Mouse (Mus musculus): ENCODE data around the gene Ranbp1.
"Not testable (repeated sequence)": the region's sequence is repeated elsewhere in the genome, so short reads cannot be mapped to it uniquely, and the experiment has no call there.

Gene Ranbp1

DNA sequence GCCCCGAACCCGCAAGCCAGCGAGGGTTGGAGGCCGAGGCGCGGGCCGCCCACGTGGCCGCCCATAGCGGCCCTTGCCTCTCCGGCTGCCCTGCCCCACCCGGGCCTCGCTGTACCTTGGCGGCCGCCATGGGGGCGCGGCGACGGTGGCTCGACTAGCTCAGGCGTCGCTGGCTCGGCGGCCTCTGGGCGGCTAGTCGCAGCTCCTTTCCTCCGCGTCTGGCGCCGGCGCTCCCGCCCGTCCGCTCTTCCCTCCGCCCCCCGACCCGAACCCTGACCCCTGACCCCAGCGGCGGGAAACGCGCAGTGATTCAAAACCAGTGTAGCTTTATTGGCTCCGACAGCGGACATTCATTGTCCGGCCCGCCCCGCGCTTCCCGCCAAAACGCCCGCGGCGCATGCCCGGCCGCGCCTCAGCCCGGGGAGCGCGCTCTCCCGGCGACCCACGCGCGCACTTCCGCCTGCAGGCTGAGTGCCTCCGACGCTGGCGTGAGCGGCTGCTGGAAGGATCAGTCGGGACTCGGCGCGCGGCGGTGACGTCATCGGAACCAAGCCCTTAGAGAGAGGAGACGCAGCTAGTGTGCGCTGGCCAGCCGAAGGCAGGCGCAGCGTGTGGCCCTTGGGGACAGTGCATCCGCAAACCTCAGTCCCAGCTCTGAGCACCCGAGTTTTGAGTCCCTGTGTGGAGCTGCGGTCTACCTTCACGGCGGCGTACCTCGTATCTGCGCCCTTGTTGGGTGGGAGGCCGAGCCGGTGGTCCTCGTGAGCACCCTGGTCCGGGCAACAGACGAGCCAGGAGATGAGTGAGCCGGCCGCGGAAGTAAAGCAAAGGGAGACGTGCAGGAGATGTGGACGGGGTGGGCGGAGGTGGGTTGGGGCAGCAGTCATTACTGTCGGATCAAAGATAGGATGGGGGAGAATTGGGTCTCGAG lies at the start of gene Ranbp1, which contains the start of gene Trmt2a:
Gene Ranbp1 (minus strand): TSS at position 300 of the 931 bp plus-strand sequence.
Gene Trmt2a (plus strand): TSS at position 247 of the 931 bp plus-strand sequence.
- peak; percentile 99 for DNase-seq (ENCODE audit: low read depth, low spot score)

DNA sequence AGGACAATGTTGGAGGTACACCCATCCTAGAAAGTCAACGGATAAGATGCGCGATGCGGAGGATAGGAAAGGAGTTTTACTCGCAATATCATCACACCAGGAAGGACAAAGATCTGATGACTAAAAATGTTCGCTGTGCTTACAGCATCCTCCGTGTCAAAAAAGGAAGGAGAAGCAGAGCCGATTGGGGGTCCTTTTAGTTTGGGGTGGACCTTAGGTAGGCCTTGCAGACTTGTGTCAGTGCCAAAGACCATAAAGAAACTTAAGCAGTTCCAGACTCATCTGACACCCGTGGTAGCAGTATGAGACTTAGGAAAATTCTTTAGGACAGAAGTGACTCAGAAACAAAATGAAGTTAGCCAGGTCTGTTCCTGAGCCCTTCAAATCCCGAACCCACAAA lies 41.1 kb upstream of the Ranbp1 start:
- DNase-seq (ENCODE audit: low read depth, low spot score), result not testable (repeated sequence)

DNA sequence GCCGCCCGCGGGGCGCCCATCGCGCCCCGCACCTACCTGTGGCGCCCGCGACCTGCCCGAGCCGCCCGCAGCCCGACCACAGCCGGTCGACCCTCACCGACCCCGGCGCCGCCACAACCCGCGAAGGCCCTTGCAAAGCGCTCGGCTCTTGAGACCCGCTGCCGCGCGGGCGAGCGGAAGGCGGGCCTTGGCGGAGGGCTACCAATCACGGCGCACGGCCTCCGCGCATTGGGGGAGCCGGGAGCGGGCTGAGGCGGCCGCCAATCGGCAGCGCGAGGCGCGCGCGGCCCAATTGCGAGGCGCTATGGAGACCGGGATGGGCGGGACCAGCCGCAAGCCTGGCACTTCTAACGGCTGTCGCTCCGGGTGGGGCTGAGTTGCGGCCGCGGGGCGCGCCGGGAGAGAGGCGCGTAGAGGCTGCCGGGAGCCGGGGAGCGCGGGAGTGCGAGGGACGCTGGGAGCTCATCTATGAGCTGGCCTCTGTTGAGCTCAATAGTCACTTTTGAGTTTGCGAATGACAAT lies 40.6 kb upstream of the Ranbp1 start, which contains the start of gene Dgcr8:
Gene Dgcr8 (minus strand): TSS at position 180 of the 522 bp plus-strand sequence.
- peak; percentile 95 for DNase-seq (ENCODE audit: low read depth, low spot score)

DNA sequence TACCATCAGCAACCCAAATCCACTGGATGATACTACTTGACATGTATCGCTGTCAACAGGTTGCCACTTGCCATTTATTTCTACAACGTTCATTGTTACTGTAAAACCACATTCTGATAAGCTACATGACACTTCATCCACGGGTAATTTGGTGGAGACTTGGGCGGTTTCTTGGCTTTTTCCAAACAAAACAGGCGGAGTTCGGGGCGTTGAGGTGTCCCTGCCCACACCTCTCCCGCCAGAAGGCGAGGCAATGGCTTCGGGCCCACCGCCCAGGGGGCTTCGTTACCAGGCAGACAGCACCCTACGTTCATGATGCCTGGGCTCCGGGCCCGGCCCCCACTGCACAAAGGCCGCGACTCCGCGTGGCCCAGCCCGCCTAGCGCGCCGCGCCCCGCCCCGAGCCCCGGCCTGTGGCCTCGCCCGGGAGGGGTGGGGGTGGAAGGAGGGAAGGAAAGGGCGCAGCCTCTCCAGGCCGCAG lies 40.1 kb upstream of the Ranbp1 start:
- no peak for DNase-seq (ENCODE audit: low read depth, low spot score)

DNA sequence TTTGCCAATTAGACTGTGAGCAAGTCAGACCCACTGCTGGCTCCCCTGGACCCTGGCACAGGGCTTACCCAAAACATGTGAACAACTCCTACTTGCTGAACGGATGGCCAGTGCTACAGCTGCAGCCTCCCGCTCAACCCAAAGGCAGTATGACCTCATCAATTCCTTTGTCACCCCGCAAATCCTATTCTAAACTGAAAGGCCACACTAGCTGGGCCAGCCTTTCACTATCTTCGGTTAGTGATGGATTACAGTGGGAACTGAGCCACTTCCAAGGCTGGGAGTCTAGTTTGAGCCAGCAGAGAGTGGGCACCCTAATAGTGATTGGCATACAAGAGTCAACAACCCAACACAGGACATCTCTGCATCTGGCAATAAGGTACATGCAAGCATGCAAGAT lies 39.6 kb upstream of the Ranbp1 start:
- DNase-seq (ENCODE audit: low read depth, low spot score), result no peak

DNA sequence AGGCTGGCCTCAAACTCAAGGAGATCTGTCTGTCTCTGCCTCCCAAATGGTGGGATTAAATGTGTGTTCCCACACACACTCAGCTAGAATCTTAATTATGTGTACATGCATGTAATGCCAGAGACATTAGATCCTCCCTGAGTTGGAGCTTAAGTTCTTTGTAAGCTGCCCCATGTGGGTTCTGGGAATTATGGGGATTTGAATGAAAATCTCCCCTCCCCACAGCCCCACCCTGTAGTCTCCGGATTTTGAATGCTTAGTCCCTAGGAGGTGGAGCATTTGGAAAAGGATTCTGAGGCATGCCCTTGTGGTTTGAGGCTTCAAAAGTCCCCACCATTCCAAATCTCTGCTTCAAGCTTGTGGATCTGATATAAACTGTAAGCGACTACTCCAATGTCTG lies 26.6 kb upstream of the Ranbp1 start:
- no peak for DNase-seq (ENCODE audit: low read depth, low spot score)

DNA sequence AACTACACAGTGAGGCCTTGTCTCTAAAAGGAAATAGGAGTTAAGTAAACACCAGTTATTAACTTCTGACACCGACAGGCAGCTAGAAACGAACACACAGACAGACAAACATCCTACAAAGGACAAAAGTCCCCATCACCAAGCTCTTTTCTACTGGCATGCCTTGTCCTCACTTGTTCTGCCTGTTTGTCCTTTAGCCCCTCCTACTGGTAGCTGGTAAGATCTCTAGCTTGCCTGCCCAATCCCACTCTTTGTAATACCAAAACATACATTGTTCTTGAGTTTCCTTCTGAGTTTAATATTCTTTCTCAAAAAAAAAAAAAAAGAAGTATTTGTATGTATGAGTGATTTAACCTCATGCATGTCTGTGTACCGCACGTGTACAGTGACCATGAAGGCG lies 19.6 kb upstream of the Ranbp1 start:
- no peak for DNase-seq (ENCODE audit: low read depth, low spot score)

DNA sequence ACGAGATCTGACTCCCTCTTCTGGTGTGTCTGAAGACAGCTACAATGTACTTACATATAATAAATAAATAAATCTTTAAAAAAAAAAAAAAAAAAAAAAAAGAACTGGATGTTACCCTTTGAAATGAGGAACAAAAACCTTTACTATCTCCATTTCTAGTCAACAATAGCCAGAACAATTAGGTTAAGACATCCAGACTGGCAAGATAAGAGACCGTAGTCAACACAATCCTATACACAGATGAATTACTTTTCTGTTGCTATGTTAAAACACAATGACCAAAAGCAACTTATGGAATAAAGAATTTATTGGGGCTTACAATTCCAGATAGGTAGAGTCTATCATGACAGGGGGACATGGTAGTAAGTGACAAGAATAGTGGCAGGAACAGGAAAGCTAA lies 16.5 kb upstream of the Ranbp1 start:
- DNase-seq (ENCODE audit: low read depth, low spot score), result no peak

DNA sequence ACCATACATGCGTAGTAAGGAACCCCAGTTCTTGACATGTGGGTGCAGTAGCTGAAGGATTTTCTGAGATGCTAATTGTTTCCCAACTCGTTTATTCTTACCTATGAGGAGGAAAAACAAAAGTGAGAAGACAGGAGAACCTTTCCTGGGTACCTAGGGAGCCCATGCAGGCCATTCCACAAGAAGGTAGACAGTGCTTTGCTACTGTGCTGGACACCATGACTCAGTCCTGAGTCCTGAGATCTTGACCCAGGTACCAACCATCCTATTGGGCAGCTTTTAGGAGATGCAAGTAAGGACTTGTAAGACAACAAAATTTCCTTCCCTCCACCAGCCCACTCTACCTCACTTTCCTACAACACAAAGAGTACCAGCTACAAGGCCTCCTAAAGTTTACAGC lies 9.7 kb upstream of the Ranbp1 start, which contains the start of gene Gm49776:
Gene Gm49776 (minus strand): TSS at position 101 of the 400 bp plus-strand sequence.
- no peak for DNase-seq (ENCODE audit: low read depth, low spot score)

DNA sequence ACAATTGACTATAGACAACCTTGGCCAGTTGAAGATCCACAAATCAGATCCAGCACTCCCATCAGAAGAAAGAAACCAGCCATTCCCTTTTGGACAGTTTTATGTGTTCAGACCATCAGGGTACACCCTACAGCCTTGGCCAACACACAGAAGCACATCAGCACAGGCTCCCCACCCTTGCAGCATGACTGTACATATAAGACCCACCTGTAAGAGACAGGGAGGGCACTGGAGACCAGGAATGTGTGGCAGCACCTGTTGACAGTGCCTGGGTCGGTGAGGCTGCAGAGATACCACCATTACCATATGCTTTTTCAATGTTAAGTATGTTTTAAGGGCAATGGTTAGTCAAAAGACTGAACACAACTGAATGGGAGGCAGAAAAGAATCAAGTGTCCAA lies 5.3 kb upstream of the Ranbp1 start:
- DNase-seq (ENCODE audit: low read depth, low spot score), result no peak

DNA sequence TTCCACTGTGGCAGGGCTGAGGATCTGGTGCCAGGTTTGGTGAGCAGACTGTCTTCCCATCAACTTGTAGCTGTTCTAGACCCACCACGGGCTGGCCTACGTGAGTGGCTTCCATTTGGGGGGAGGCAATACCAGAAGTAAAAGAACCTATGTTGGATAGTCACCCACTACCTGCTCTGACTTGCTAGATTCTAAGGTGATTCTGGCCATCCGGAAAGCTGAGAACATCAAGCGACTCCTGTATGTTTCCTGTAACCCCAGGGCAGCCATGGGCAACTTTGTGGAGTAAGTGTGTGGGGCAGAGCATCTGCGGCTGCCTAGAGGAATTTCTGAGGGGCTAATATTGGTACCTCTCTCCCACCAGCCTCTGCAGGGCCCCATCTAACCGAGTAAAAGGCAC lies 4.2 kb upstream of the Ranbp1 start:
- no peak for DNase-seq (ENCODE audit: low read depth, low spot score)

DNA sequence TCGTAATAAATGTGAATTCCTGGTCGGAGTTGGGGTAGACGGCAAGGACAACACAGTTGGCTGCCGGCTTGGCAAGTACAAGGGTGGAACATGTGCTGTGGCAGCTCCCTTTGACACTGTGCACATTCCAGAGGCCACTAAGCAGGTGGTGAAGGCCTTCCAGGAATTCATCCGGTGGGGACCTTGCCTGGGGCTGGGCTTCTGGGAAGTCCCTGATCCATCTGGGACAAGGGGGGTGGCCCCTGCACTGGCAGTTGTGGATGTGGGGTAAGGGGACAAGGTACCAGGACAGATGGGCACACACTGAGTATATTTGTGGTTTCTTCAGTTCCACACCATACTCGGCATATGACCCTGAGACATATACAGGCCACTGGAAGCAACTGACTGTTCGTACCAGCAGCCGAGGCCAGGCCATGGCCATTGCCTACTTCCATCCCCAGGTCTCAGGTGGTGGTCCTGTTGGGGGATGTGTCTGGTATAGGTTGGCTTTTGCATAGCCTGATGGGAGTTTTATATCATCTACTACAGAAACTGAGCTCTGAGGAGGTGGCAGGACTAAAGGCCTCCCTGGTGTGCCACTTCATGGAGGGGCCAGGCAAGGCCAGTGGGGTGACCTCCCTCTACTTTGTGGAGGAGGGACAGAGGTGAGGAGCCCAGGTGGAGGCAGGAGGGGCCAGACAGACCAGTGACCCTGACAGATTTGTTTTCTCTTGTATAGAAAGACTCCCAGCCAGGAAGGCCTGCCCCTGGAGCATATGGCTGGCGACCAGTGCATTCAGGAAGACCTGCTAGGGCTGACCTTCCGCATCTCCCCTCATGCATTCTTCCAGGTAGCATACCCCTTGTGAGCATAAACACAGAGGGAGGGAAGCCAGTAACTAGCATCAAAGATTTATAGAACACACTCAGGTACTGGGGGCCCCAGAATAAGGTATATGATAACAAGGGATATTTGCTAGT lies 2.6 kb upstream of the Ranbp1 start:
- no peak for DNase-seq (ENCODE audit: low read depth, low spot score)

DNA sequence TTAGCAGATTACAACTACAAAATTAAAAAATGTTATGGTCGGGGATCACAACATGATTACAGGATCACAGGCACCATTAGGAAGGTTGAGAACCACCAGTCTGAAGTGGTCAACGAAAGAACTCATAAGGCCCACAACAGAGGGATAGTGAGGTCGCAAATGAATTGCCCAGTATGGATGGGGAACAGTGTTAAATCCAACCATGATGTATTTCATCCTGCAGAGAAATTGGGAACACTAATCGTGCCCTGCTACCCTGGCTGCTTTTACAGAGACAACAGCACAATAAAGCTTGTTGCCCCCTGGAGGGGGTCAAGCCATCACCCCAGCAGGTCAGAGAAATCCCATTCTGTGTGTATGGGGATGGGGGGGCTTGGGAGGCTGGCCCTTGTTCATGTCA lies 1.7 kb upstream of the Ranbp1 start:
- no peak for DNase-seq (ENCODE audit: low read depth, low spot score)

DNA sequence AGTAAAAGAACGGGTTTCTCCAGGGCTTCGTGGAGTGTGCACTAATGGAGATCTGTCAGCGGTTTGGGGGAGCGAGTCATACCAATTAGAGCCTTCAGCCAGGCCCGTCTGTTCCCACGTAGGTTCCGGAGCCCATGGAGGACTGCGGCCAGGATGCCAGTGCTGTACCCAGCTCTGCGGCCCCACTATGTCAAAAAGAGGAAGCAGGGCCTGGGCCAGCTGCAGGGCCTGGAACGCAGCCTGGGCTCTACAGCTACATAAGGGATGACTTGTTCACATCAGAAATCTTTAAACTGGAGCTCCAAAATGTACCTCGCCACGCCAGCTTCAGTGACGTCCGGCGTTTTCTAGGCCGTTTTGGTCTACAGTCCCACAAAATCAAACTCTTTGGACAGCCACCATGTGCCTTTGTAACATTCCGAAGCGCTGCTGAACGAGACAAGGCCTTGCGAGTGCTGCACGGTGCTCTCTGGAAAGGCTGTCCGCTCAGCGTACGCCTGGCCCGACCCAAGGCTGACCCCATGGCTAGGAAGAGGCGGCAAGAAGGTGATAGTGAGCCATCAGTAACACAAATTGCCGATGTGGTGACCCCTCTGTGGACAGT lies 934 bp upstream of the Ranbp1 start:
- DNase-seq (ENCODE audit: low read depth, low spot score), result no peak

DNA sequence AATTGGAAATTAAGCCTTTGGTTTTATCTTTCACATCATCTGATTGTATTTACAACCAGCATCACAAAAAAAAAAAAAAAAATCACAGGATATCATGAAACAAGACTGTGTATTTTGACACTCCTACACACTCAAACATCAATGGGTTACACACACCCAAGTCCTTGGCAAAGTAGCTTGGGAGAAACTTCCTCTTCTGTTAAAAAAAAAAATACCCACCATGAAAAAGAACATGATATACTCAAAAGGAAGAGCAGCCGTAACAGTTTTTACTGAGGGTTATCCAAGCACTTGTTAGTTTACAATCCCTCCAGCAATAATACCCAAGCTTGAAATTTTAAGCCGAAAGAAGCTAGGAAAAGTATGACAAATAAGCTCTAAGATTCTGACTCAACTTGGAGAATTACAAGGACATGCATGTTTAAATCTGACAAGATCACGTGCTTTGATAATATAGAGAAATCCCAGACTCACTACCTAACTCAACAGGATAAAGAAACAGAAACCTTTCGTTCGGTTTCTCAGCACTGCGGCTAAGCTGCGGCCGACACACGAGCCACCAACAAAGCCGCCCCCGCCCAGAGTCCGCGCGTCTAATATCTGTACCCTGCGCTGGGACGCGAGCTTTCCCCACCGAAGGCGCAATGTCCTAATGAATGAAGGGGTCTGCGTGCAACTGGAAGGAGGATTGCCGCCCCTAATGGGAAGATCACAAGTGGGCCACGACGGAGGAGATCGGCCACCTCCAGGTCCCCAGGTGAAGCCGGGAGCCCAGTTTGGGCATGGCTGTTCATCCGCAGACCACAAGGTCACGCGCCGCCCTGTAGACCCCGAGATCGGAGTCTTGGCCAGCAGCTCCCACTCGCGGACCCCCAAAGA lies 772 bp downstream of the Ranbp1 start:
- no peak for DNase-seq (ENCODE audit: low read depth, low spot score)

DNA sequence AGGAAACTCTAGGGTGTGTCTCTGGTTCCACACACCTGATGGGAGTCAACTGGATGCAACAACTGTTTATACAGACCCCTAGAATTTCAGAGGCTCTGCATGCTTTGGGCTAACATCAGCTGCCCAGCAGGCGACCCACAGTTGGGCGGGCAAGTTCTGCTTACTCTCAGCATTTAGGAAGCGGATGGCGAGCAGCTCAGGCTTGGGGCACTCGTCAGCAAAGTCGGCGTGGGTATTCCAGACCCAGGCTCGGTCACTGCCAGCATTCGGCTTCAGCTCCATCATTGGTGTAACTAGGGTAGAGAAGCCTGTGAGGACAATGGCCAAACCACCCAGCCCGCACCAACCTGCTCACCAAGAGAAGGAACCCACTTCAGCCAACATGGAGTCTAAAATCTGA lies 7.0 kb downstream of the Ranbp1 start:
- no peak for DNase-seq (ENCODE audit: low read depth, low spot score)

DNA sequence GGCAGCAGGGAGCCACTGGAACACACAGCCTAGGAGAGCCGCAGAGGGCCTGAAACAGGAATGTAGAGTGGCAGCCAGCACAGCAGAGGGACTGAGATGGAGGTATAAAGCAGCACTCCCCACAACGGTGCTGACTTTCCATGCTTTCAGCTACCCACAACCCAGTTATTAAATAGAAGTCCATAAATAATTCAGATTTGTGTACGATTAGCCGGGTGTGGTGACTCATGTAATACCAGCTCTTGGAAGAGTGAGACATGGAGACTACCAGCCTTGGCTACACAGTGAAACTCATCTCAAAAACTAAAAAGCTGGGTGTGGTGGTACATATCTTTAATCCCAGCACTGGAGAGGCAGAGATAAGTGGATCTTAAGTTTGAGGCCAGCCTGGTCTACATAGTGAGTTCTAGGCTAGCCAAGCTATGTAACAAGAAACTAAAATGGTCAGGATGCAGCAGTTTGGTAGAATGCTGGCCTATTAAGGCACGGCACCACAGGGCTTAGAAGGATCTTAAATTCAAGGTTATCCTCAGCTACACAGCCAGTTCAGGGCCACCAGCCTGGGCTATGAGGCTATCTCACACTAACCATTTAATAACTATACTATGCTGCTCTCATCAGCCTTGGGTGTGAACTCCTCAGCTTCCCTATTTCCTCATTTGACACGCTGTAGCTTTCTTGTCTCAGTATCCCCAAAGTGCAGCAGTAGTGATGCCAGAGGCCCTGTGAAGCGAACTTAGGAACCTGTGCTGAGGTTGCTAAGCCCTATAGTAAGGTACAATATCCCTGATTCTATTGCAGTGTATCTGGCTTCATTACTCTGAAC lies 11.6 kb downstream of the Ranbp1 start:
- DNase-seq (ENCODE audit: low read depth, low spot score), result no peak

DNA sequence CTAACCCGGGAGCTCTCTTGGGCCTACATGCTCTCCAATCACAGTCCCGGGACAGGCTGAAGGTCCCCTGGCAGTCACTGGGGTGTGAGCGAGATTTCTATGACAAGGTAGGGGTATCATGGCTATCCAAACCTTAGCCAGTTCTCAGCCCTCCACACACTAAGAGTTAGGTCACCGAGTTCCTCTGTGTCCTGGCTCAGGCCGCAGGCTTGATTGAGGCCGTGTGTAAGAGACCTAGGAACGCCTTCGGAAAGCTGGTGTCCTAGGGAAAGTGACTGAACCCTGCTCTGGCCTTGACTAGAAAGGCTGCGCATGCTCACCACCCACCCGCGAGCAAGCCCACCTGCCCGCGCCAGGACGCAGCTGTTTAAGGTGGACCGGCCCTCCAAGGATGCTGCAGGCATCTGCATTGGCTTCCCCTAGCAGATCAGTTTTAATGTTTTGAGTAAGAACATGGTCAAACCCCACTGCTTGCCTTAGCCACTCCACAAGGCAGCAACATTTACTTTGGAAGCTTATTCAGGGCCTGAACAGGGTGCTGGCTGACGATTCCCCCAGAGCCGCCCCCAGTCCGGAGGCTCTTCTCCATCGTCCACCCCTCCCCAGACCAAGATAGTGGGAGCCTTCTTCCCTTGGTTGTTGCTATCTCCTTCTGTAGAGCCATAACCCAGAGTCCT lies 13.0 kb downstream of the Ranbp1 start:
- DNase-seq (ENCODE audit: low read depth, low spot score), result peak; percentile 52

Measured in embryo, embryonic 11.5 days (tissue).